Mouse (Mus musculus): Measurements from ENCODE around the gene Mical3.

GRCm38 (mm10) chr6:121096862-121097261 is 33.9 kb downstream of the Mical3 start:
- TF ChIP-seq CTCF (IDR thresholded peaks at IDR 0.05; ENCODE audit: low read depth, low read length) (no peak), POLR2A (IDR thresholded peaks at IDR 0.05; ENCODE audit: insufficient read depth, low read length) (no peak)
